Mouse (Mus musculus) stomach, postnatal 0 days (tissue): ENCODE results near the gene Mrps18c. TPM values are rescaled to one million over a fixed set of nuclear protein-coding genes. Genes with fewer than 3 reads are reported as not detected.

ENCODE experiments used
- ATAC-seq: fragments of 200-750 bp; cut with Nextera tagmentation; 2 replicates; pipeline ENCODE4 v1.8.0; 2017; ENCODE audit not compliant: low FRiP score, low TSS enrichment
- DNase-seq: peaks from one replicate; pipeline ENCODE4 v3.0.0-alpha.2; 2016; ENCODE audit warnings: low spot score
- H3K27ac ChIP-seq: fragments of 300-500 bp; sonication (generic); replicated peaks from 2 replicates; pipeline ENCODE4 v1.5.1; 2014; ENCODE audit warnings: mild to moderate bottlenecking, control low read depth
- H3K27me3 ChIP-seq: fragments of 300-500 bp; sonication (generic); 2 replicates; pipeline ENCODE4 v1.6.1; 2014; ENCODE audit warnings: low read length; ENCODE audit not compliant: control insufficient read depth, insufficient read depth
- H3K36me3 ChIP-seq: fragments of 300-500 bp; sonication (generic); 2 replicates; pipeline ENCODE4 v1.6.1; 2014; ENCODE audit warnings: low read length, mixed read lengths; ENCODE audit not compliant: control insufficient read depth, insufficient read depth
- H3K4me1 ChIP-seq: fragments of 300-500 bp; sonication (generic); replicated peaks from 2 replicates; pipeline ENCODE4 v1.6.1; 2014; ENCODE audit warnings: antibody characterized with exemption; ENCODE audit not compliant: control insufficient read depth, insufficient read depth
- H3K4me2 ChIP-seq: fragments of 300-500 bp; sonication (generic); replicated peaks from 2 replicates; pipeline ENCODE4 v1.6.1; 2014; ENCODE audit warnings: low read depth, mild to moderate bottlenecking, control low read depth, moderate library complexity
- H3K4me3 ChIP-seq: fragments of 300-500 bp; sonication (generic); 2 replicates; pipeline ENCODE4 v1.5.1; 2014; ENCODE audit warnings: low read depth, low read length, control low read depth
- H3K9ac ChIP-seq: fragments of 300-500 bp; sonication (generic); 2 replicates; pipeline ENCODE4 v1.6.1; 2014; ENCODE audit warnings: mild to moderate bottlenecking, low read length, control low read depth, mixed read lengths
- H3K9me3 ChIP-seq: fragments of 300-500 bp; sonication (generic); 2 replicates; pipeline ENCODE4 v1.6.1; 2016; ENCODE audit warnings: low read length; ENCODE audit not compliant: control insufficient read depth
- CTCF ChIP-seq: IDR thresholded peaks from 2 replicates; pipeline ENCODE4 v1.5.1; 2016; ENCODE audit warnings: antibody characterized with exemption, low read depth, mild to moderate bottlenecking, moderate library complexity
- EP300 ChIP-seq: optimal IDR thresholded peaks from 2 replicates; pipeline ENCODE3; 2016; ENCODE audit warnings: antibody characterized with exemption
- WGBS: fragments of 180-500 bp; shearing (Covaris S2); extraction: QIAGEN DNeasy Blood & Tissue Kit; methylation state at CpG from one replicate; pipeline ENCODE4 v1.1.7; 2014; 5-methylcytosine and 5-hydroxymethylcytosine counted together
- polyA plus RNA-seq: library from polyadenylated mRNA; unstranded; fragments of >200 nt; fragmentation: Nextera tagmentation; extraction: Ambion mirVana; gene quantifications from 2 replicates; pipeline ENCODE4 v1.2.1, GENCODE M21; 2015

Gene Mrps18c
- polyA plus RNA-seq, 1 experiment from 2014 or later = 185 TPM

DNA sequence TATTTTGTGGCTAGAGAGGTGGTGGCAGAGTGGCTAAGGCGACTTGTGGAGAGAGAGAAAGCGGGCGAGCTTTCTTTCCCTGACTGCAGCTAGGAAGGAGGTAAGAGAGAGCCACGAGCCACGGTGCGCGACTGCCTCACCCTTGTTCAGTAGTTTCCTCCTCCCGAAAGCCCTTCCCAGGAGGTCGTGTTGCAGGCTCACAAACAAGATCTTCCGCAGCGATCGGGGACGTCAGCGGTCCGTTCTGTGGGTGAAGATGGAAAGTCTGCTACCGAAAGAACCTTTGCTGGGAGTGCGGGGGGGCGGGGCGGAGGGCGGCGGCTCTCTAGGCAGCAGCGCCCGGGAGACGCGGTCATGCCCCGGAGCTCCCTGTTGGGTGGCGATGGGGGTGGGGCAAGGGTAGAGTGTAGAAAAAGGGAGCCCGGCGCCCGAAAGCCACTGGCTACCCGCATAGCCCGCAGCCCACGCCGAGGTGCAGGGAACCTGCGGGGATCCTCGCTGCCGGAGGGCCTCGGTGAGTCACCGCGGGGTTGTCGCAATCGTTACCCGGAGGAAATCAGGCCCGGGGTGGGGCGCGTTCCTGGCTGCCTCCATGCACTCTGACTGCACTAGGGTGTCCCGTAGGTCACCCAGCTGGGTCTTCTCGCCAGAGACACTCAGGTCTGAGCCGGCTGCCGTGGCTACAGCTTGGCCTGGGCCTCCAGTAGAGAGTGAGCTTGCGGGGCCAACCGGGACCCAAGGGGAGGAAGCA is 47.6 kb downstream of the Mrps18c start:
- Histone ChIP-seq H3K9me3 (no peaks in the 10 kb centered on the region), H3K4me1 (no peaks in the 10 kb centered on the region; the same call in 1 of the 2 replicates), H3K4me2 (peak overlapping the region; percentile 96), H3K27me3 (no peaks in the 10 kb centered on the region), H3K9ac (peak overlapping the region; percentile 70), H3K36me3 (no peaks in the 10 kb centered on the region), H3K27ac (peak overlapping the region; percentile 42), H3K4me3 (peak overlapping the region; percentile 63)
- TF ChIP-seq EP300 = no peak
- TF ChIP-seq CTCF = no peak
- WGBS = 1% methylated on average over 52 of the region's 52 CpGs
- DNase-seq (peak; percentile 87), ATAC-seq (peak; percentile 88)

DNA sequence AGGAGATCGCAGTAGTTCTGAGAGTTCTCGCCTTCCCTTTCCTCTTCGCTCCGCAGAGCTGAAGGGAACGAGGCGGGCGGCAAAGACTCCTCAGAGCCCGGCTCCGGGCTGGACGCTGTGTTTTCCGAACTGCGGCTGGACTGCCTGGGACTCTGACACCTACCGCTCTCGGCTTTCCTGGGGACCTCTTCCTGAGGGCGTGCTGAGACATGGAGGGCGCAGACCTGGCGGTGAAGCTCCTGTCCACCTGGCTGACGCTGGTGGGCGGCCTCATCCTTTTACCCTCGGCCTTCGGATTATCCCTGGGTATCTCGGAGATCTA is 48.1 kb downstream of the Mrps18c start:
- Histone ChIP-seq H3K4me3 (peak overlapping the region; percentile 63), H3K27me3 (no peaks in the 10 kb centered on the region), H3K9ac (peak overlapping the region; percentile 70), H3K36me3 (no peaks in the 10 kb centered on the region), H3K4me1 (no peaks in the 10 kb centered on the region; the same call in 1 of the 2 replicates), H3K4me2 (peak overlapping the region; percentile 96), H3K9me3 (no peaks in the 10 kb centered on the region), H3K27ac (peak overlapping the region; percentile 42)
- 3% methylated on average over 22 of the region's 22 CpGs for WGBS
- ATAC-seq = peak; percentile 28; the same call in 1 of the 2 replicates
- DNase-seq = no peak
- TF ChIP-seq EP300 = no peak
- no peak for TF ChIP-seq CTCF

DNA sequence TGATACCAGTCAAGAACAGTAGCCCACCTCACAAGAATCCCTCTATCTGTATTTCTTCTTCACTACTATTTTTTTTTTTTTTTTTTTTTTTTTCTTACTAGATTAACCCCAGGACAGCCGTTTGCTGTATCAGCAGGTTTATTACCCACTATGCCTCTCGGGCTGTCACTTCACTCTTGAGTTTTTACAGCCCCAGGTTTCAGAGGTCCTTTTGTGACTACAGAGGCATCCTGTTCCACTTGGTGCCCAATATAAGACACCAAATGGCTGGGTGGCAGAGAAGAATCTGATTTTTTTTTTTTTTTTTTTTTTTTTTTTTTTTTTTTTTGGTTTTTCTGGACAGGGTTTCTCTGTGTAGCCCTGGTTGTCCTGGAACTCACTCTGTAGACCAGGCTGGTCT is 48.7 kb downstream of the Mrps18c start:
- WGBS = 31% methylated on average over 2 of the region's 2 CpGs
- DNase-seq (no peak), ATAC-seq (no peak)
- no peak overlapping the region for H3K9ac ChIP-seq
- no peak overlapping the region for H3K27ac ChIP-seq
- no peaks in the 10 kb centered on the region for H3K36me3 ChIP-seq
- peak overlapping the region; percentile 96 for H3K4me2 ChIP-seq
- no peak for TF ChIP-seq EP300
- TF ChIP-seq CTCF = no peak
- H3K4me3 ChIP-seq = peak overlapping the region; percentile 63
- no peaks in the 10 kb centered on the region for H3K27me3 ChIP-seq
- no peaks in the 10 kb centered on the region; the same call in 1 of the 2 replicates for H3K4me1 ChIP-seq
- no peaks in the 10 kb centered on the region for H3K9me3 ChIP-seq

DNA sequence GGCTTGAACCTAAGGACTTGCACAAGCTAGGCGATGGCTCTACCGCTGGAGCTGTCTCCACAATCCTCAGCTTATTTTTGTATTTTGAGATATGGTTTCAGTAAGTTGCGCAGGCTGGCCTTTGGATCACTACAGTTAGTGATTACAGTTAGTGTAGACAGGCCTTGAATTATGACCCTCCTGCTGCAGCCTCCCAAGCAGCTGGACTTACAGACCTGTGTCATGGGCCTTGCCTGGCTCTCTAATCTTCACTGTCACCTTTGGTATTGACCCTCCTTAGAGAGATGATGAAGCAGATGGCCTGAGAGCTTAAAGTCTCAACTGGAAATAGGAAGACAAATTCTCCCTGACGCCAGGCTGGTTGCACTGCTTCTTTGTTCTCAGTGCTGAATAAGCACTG is 55.5 kb downstream of the Mrps18c start:
- no peaks in the 10 kb centered on the region for H3K4me1 ChIP-seq
- H3K9ac ChIP-seq = no peak overlapping the region
- ATAC-seq (no peak), DNase-seq (no peak)
- no peak overlapping the region for H3K4me2 ChIP-seq
- 63% methylated on average over 4 of the region's 4 CpGs for WGBS
- H3K27ac ChIP-seq = no peak overlapping the region
- H3K9me3 ChIP-seq = no peaks in the 10 kb centered on the region
- TF ChIP-seq EP300 = no peak
- TF ChIP-seq CTCF = no peak
- no peaks in the 10 kb centered on the region for H3K27me3 ChIP-seq
- H3K36me3 ChIP-seq = no peaks in the 10 kb centered on the region
- no peak overlapping the region for H3K4me3 ChIP-seq

Other genes with a start within 250 kb of the Mrps18c start
- gene Plac8, start 226.4 kb upstream of the Mrps18c start, polyA plus RNA-seq = 379 and 398 TPM in 2 replicates
- 52.1 and 52.3 TPM in 2 replicates for gene Coq2, start 123.5 kb upstream of the Mrps18c start, polyA plus RNA-seq
- gene Hpse, start 78.9 kb upstream of the Mrps18c start, polyA plus RNA-seq = 17.3 and 17.6 TPM in 2 replicates
- 5.4 and 6.3 TPM in 2 replicates for gene Helq, start within 50 bp of the Mrps18c start, polyA plus RNA-seq
- gene Abraxas1, start 22.3 kb downstream of the Mrps18c start, polyA plus RNA-seq = 13.0 and 13.6 TPM in 2 replicates
- 6.4 and 6.7 TPM in 2 replicates for gene Gpat3, start 47.1 kb downstream of the Mrps18c start, polyA plus RNA-seq